ENCODE assay signal across 11 mouse cellular contexts in genomic region chr9:40744233-40744632, GRCm38 (mm10). TPM values are rescaled to one million over a fixed set of nuclear protein-coding genes. Genes with fewer than 3 reads are reported as not detected.
DNase-seq lines count a peak whose midpoint lies in the region; ATAC-seq and TF ChIP-seq lines count a peak whose summit lies in the region.
"Had no signal": no experiment of that assay in that cellular context is flagged by ENCODE, and none has a peak within 500 bp of the region (broad histone marks: within the 10 kb centered on the region; RNA-seq: fewer than 3 reads in every experiment).

No protein-coding gene starts in this region.

- no peak overlapping the region for H3K27ac ChIP-seq in thymus, adult 2 months (ENCODE audit: control insufficient read depth, insufficient read depth, low read length)
- H3K27ac ChIP-seq in lung, embryonic 14.5 days (ENCODE audit: low read depth) = no peak overlapping the region
- H3K27ac ChIP-seq: forebrain, embryonic 10.5 days; neural tube, embryonic 12.5 days had no signal

- H3K4me1 ChIP-seq in thymus, adult 2 months (replicated peaks; ENCODE audit: control insufficient read depth, insufficient read depth, low read length) = peaks cover 5% of the 10 kb centered on the region
- H3K4me1 ChIP-seq in lung, embryonic 14.5 days (ENCODE audit: insufficient read depth) = 0 out of 2 replicates have a peak, but pooled peaks cover 3% of the 10 kb centered on the region

- H3K9ac ChIP-seq in lung, embryonic 14.5 days = no peak overlapping the region
- H3K9ac ChIP-seq: neural tube, embryonic 12.5 days had no signal

- H3K9me3 ChIP-seq in lung, embryonic 14.5 days (ENCODE audit: low read depth, low read length) = no peaks in the 10 kb centered on the region
- H3K9me3 ChIP-seq: forebrain, embryonic 10.5 days; neural tube, embryonic 12.5 days had no signal

- WGBS in thymus, adult 2 months = 40% methylated on average over 3 of the region's 3 CpGs
- WGBS in lung, embryonic 14.5 days = 31% methylated on average over 3 of the region's 3 CpGs

- no peak for TF ChIP-seq CTCF in thymus, adult 2 months (IDR thresholded peaks at IDR 0.05; ENCODE audit: borderline replicate concordance, control insufficient read depth, extremely low read depth, insufficient read depth, low read length, poor library complexity)
- TF ChIP-seq CTCF in lung, embryonic 14.5 days (IDR thresholded peaks at IDR 0.05; ENCODE audit: low read depth) = no peak

- no peak overlapping the region for H3K4me2 ChIP-seq in lung, embryonic 14.5 days
- H3K4me2 ChIP-seq: neural tube, embryonic 12.5 days had no signal

- no peaks in the 10 kb centered on the region for H3K27me3 ChIP-seq in thymus, adult 2 months (ENCODE audit: control insufficient read depth, insufficient read depth, low read length)
- no peaks in the 10 kb centered on the region for H3K27me3 ChIP-seq in lung, embryonic 14.5 days (ENCODE audit: insufficient read depth, low read length)
- H3K27me3 ChIP-seq: neural tube, embryonic 12.5 days had no signal

- H3K4me3 ChIP-seq in thymus, adult 2 months (ENCODE audit: control insufficient read depth, insufficient read depth, low read length) = no peak overlapping the region
- H3K4me3 ChIP-seq in lung, embryonic 14.5 days (ENCODE audit: low read depth, low read length) = no peak overlapping the region
- H3K4me3 ChIP-seq: forebrain, embryonic 10.5 days; neural tube, embryonic 12.5 days had no signal

- no peaks in the 10 kb centered on the region for H3K36me3 ChIP-seq in thymus, adult 2 months (ENCODE audit: control insufficient read depth, insufficient read depth, low read length)
- H3K36me3 ChIP-seq in lung, embryonic 14.5 days (ENCODE audit: insufficient read depth) = no peaks in the 10 kb centered on the region
- H3K36me3 ChIP-seq: forebrain, embryonic 10.5 days; neural tube, embryonic 12.5 days had no signal

- no peak for TF ChIP-seq POLR2A in thymus, adult 2 months (IDR thresholded peaks at IDR 0.05; ENCODE audit: control insufficient read depth, extremely low read depth, insufficient read depth, low read length, poor library complexity)

- peak; percentile 17 for DNase-seq in gastrocnemius, adult 18-20 months (ENCODE audit: low spot score)
- no peak for DNase-seq in gastrocnemius, postnatal 4 days (ENCODE audit: low spot score in 2 of 2)
- DNase-seq in thymus, adult 2 months = peak; percentile 9
- DNase-seq in thymus, postnatal 0 days (ENCODE audit: low spot score) = no peak
- peak; percentile 47 for DNase-seq in lung, embryonic 14.5 days
- DNase-seq in c-Kit-positive CD71-positive TER-119-positive erythroid progenitor cells, embryonic 14.5 days (ENCODE audit: low spot score) = no peak
- DNase-seq in urinary bladder, postnatal 14 days (ENCODE audit: low spot score) = no peak
- DNase-seq in cerebellum, adult 9-11 months = no peak
- DNase-seq: adrenal gland, postnatal 25 days had no signal

- peak; percentile 28; the same call in 1 of the 2 replicates for ATAC-seq in lung, embryonic 14.5 days (ENCODE audit: insufficient read depth)

RNA-seq across cellular contexts. Expression of gene Hspa8, which starts 56.6 kb away (rescaled TPM):
- 1,000 to 10,000 TPM in 1 of 2 experiments, 100 to 1,000 TPM in 1; 992 to 1,504 TPM for total RNA-seq in gastrocnemius, adult 18-20 months (2021)
- total RNA-seq in gastrocnemius, postnatal 4 days (2021) = 1,000 to 10,000 TPM; 1,335 to 1,352 TPM
- polyA plus RNA-seq in thymus, adult 2 months (2012; rRNA removed) = 2,928 and 2,969 TPM in 2 replicates
- polyA plus RNA-seq in thymus, postnatal 0 days (2015; fragmentation: Nextera tagmentation; extraction: Ambion mirVana) = 1,839 and 2,551 TPM in 2 replicates
- 2,522 and 2,633 TPM in 2 replicates for polyA plus RNA-seq in lung, embryonic 14.5 days (2014; fragmentation: Nextera tagmentation; extraction: Ambion mirVana)

RNA-seq across cellular contexts. Expression of gene Clmp, which starts 58.5 kb away (rescaled TPM):
- 1 to 10 TPM; 3.7 to 5.6 TPM for total RNA-seq in gastrocnemius, adult 18-20 months (2021)
- total RNA-seq in gastrocnemius, postnatal 4 days (2021) = 10 to 100 TPM; 31.1 to 31.8 TPM
- polyA plus RNA-seq in thymus, adult 2 months (2012; rRNA removed) = 1.1 and 2.3 TPM in 2 replicates
- 0.74 and 0.75 TPM in 2 replicates for polyA plus RNA-seq in thymus, postnatal 0 days (2015; fragmentation: Nextera tagmentation; extraction: Ambion mirVana)
- polyA plus RNA-seq in lung, embryonic 14.5 days (2014; fragmentation: Nextera tagmentation; extraction: Ambion mirVana) = 20.6 TPM in 2 replicates

Comparison
In these comparisons a context has a peak if more than half of its experiments do, and no peak if none do; other contexts are left out.
1. DNase-seq: peak in gastrocnemius, adult 18-20 months (single experiment), thymus, adult 2 months (single experiment) and lung, embryonic 14.5 days (single experiment); none in gastrocnemius, postnatal 4 days (0 of 2), thymus, postnatal 0 days (single experiment), c-Kit-positive CD71-positive TER-119-positive erythroid progenitor cells, embryonic 14.5 days (single experiment), urinary bladder, postnatal 14 days (single experiment) and cerebellum, adult 9-11 months (single experiment).